Mouse (Mus musculus): ENCODE data around the gene Adipor2. TPM values are rescaled to one million over a fixed set of nuclear protein-coding genes. Genes with fewer than 3 reads are reported as not detected.
A peak's percentile ranks its signal among the peaks of the same experiment; 100 is the strongest.

Gene Adipor2
- polyA plus RNA-seq, 1 experiment: 111 TPM

DNA sequence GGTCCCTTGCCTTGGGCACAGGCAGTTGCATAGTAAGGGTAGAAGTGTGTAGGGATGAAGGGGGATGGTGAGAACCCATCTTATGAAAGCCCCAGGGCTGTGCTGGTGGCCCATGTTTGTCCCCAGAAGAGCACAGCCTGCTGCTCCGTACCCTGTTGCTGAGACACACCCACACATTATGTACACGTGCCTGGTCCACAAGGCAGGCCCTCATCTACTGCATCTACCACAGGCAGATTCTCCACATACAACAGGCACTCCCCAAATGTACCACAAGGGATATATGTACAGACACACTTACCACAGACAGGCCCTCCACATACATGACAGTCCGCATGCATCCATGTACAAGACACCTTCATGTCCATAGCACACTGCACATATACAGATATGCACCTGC is 80.2 kb downstream of the Adipor2 start:
- Histone ChIP-seq H3K27ac (ENCODE audit: insufficient read depth, low read length) (no peak overlapping the region), H3K36me3 (ENCODE audit: control insufficient read depth, insufficient read depth, low read length, poor library complexity, severe bottlenecking) (no peaks in the 10 kb centered on the region), H3K9me3 (replicated peaks; ENCODE audit: control insufficient read depth, insufficient read depth, low read length, poor library complexity, severe bottlenecking) (no peaks in the 10 kb centered on the region), H3K9ac (ENCODE audit: low read depth, poor library complexity, severe bottlenecking) (no peak overlapping the region), H3K4me1 (ENCODE audit: control insufficient read depth, insufficient read depth, low read length) (peaks cover 2% of the 10 kb centered on the region), H3K4me3 (ENCODE audit: low read depth, low read length) (no peak overlapping the region), H3K27me3 (ENCODE audit: control insufficient read depth, insufficient read depth, low read length, poor library complexity, severe bottlenecking) (no peaks in the 10 kb centered on the region)
- TF ChIP-seq POLR2A (IDR thresholded peaks at IDR 0.05; ENCODE audit: insufficient read depth, low read length): no peak
- no peak for TF ChIP-seq EP300 (IDR thresholded peaks at IDR 0.05; ENCODE audit: insufficient read depth, low read depth, low read length)
- TF ChIP-seq CTCF (IDR thresholded peaks at IDR 0.05; ENCODE audit: low read depth, low read length): no peak

DNA sequence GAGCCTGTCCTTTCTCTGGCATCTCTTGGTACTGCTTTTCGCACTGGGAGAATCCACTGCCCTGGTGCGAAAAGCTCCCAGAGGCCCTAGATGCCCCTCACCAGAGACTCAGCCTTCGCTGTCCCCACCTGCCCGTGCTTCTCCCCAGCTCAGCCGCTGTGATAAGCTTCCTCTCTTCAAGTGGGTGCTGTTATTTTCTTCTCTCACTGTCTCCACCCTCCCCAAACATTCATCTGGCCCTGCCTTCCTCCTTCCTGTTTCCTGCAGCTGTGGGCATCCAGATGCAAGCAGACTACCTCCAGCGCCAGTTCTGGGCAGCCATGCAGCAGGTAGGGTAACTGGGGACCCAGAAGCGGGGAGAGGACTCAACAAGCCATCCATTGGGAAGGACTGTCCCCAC is 81.4 kb downstream of the Adipor2 start:
- Histone ChIP-seq H3K4me1 (ENCODE audit: control insufficient read depth, insufficient read depth, low read length) (peaks cover 2% of the 10 kb centered on the region), H3K27me3 (ENCODE audit: control insufficient read depth, insufficient read depth, low read length, poor library complexity, severe bottlenecking) (no peaks in the 10 kb centered on the region), H3K9me3 (replicated peaks; ENCODE audit: control insufficient read depth, insufficient read depth, low read length, poor library complexity, severe bottlenecking) (no peaks in the 10 kb centered on the region), H3K9ac (ENCODE audit: low read depth, poor library complexity, severe bottlenecking) (no peak overlapping the region), H3K4me3 (ENCODE audit: low read depth, low read length) (no peak overlapping the region), H3K27ac (ENCODE audit: insufficient read depth, low read length) (no peak overlapping the region), H3K36me3 (ENCODE audit: control insufficient read depth, insufficient read depth, low read length, poor library complexity, severe bottlenecking) (no peaks in the 10 kb centered on the region)
- TF ChIP-seq CTCF (IDR thresholded peaks at IDR 0.05; ENCODE audit: low read depth, low read length) (no peak), POLR2A (IDR thresholded peaks at IDR 0.05; ENCODE audit: insufficient read depth, low read length) (no peak), EP300 (IDR thresholded peaks at IDR 0.05; ENCODE audit: insufficient read depth, low read depth, low read length) (no peak)

DNA sequence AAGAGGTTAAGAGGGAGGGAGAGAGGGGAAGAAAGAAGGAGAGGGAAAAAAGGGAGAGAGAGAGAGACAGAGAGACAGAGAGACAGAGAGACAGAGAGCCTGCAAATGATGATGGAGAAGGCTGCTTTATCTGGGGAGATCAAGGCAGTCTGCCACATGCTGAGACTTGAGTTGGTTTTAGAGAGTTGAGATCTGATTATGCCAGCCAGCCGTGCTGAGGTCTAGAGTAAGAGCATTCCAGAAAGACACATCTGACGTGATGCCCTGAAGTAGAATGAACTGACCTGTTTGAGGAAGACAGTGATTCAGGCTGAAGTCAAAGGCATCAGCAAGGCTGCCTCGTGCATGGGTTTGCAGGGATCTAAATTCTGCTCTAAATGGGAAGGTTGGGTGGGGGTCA is 83.7 kb downstream of the Adipor2 start:
- H3K4me1 ChIP-seq (ENCODE audit: control insufficient read depth, insufficient read depth, low read length): peaks cover 2% of the 10 kb centered on the region
- no peak overlapping the region for H3K9ac ChIP-seq (ENCODE audit: low read depth, poor library complexity, severe bottlenecking)
- H3K9me3 ChIP-seq (replicated peaks; ENCODE audit: control insufficient read depth, insufficient read depth, low read length, poor library complexity, severe bottlenecking): no peaks in the 10 kb centered on the region
- H3K27me3 ChIP-seq (ENCODE audit: control insufficient read depth, insufficient read depth, low read length, poor library complexity, severe bottlenecking): no peaks in the 10 kb centered on the region
- TF ChIP-seq POLR2A (IDR thresholded peaks at IDR 0.05; ENCODE audit: insufficient read depth, low read length) (no peak), CTCF (IDR thresholded peaks at IDR 0.05; ENCODE audit: low read depth, low read length) (no peak), EP300 (IDR thresholded peaks at IDR 0.05; ENCODE audit: insufficient read depth, low read depth, low read length) (no peak)
- H3K27ac ChIP-seq (ENCODE audit: insufficient read depth, low read length): no peak overlapping the region
- no peaks in the 10 kb centered on the region for H3K36me3 ChIP-seq (ENCODE audit: control insufficient read depth, insufficient read depth, low read length, poor library complexity, severe bottlenecking)
- no peak overlapping the region for H3K4me3 ChIP-seq (ENCODE audit: low read depth, low read length)

DNA sequence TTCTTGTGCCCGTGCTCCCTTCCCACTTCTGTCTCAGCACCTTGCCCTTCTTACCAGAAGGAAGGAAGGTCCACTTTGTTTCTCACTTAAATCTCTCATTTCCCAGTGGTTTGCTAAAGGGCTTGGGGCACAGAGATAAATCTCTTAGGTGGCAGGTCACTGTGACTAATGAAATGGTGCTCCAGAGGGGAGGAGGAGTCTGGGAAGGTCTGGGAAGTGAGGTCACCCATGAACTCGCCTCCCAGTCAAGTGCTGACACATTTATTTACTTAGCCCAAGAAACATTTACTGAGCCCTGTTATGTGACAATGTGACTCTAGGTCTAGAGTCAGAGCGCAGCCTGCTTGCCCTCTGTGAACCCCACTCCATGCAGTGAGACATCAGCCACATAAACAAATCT is 84.3 kb downstream of the Adipor2 start:
- TF ChIP-seq EP300 (IDR thresholded peaks at IDR 0.05; ENCODE audit: insufficient read depth, low read depth, low read length) (no peak), CTCF (IDR thresholded peaks at IDR 0.05; ENCODE audit: low read depth, low read length) (no peak), POLR2A (IDR thresholded peaks at IDR 0.05; ENCODE audit: insufficient read depth, low read length) (no peak)
- Histone ChIP-seq H3K9me3 (replicated peaks; ENCODE audit: control insufficient read depth, insufficient read depth, low read length, poor library complexity, severe bottlenecking) (no peaks in the 10 kb centered on the region), H3K4me3 (ENCODE audit: low read depth, low read length) (no peak overlapping the region), H3K9ac (ENCODE audit: low read depth, poor library complexity, severe bottlenecking) (no peak overlapping the region), H3K27me3 (ENCODE audit: control insufficient read depth, insufficient read depth, low read length, poor library complexity, severe bottlenecking) (no peaks in the 10 kb centered on the region), H3K27ac (ENCODE audit: insufficient read depth, low read length) (no peak overlapping the region), H3K4me1 (ENCODE audit: control insufficient read depth, insufficient read depth, low read length) (peaks cover 4% of the 10 kb centered on the region), H3K36me3 (ENCODE audit: control insufficient read depth, insufficient read depth, low read length, poor library complexity, severe bottlenecking) (no peaks in the 10 kb centered on the region)

DNA sequence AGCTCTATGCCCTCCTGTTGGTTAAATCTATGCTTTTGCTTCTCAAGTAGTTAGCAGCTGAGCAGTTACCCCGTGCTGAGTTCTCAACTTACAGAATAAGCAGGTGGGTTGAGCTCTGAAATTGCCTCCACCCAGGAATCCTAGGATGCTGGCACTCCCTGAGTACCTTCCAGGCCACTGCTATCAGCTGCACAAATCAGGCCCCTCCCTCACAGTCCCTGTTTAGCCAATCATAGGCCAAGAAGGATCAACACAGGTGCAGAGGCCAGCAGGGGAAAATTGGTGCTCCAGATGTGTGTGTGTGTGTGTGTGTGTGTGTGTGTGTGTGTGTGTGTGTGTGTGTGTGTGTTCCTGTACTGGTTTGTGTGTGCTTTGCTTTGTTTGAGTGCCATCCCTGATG is 85.4 kb downstream of the Adipor2 start:
- Histone ChIP-seq H3K27me3 (ENCODE audit: control insufficient read depth, insufficient read depth, low read length, poor library complexity, severe bottlenecking) (no peaks in the 10 kb centered on the region), H3K4me3 (ENCODE audit: low read depth, low read length) (no peak overlapping the region), H3K36me3 (ENCODE audit: control insufficient read depth, insufficient read depth, low read length, poor library complexity, severe bottlenecking) (no peaks in the 10 kb centered on the region), H3K27ac (ENCODE audit: insufficient read depth, low read length) (no peak overlapping the region), H3K9me3 (replicated peaks; ENCODE audit: control insufficient read depth, insufficient read depth, low read length, poor library complexity, severe bottlenecking) (no peaks in the 10 kb centered on the region), H3K9ac (ENCODE audit: low read depth, poor library complexity, severe bottlenecking) (no peak overlapping the region), H3K4me1 (ENCODE audit: control insufficient read depth, insufficient read depth, low read length) (peaks cover 6% of the 10 kb centered on the region)
- TF ChIP-seq EP300 (IDR thresholded peaks at IDR 0.05; ENCODE audit: insufficient read depth, low read depth, low read length) (no peak), POLR2A (IDR thresholded peaks at IDR 0.05; ENCODE audit: insufficient read depth, low read length) (no peak), CTCF (IDR thresholded peaks at IDR 0.05; ENCODE audit: low read depth, low read length) (no peak)

DNA sequence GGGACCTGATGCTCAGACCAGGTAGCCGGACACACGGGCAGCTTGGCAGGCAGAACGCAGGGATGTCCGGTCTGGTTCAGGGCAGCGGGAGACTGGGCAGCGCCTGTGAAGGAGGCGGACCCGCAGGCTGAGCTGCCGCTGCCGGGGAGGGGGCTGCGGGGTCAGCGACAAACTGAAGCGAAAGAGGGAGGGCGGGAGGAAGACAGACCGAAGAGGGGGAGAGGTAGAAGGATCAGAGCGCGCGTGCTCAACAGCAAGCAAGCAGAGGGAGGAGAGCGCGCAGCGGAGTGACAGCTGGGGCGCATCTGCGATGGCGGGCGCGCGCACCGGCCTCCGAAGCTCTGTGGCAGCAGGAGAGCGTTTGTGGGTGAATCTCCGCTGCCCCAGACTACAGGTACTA is 87.0 kb downstream of the Adipor2 start, which contains the start of gene Lrtm2:
Lrtm2 (minus strand) TSS at position 261 of the 400 bp plus-strand sequence.
- Histone ChIP-seq H3K27ac (ENCODE audit: insufficient read depth, low read length) (no peak within 1 kb of the TSS), H3K9me3 (replicated peaks; ENCODE audit: control insufficient read depth, insufficient read depth, low read length, poor library complexity, severe bottlenecking) (no peaks in the 10 kb centered on the region), H3K36me3 (ENCODE audit: control insufficient read depth, insufficient read depth, low read length, poor library complexity, severe bottlenecking) (no peaks in the 10 kb centered on the region), H3K27me3 (ENCODE audit: control insufficient read depth, insufficient read depth, low read length, poor library complexity, severe bottlenecking) (no peaks in the 10 kb centered on the region), H3K9ac (ENCODE audit: low read depth, poor library complexity, severe bottlenecking) (no peak within 1 kb of the TSS), H3K4me3 (ENCODE audit: low read depth, low read length) (peak within 1 kb of the TSS; percentile 34), H3K4me1 (ENCODE audit: control insufficient read depth, insufficient read depth, low read length) (peaks cover 15% of the 10 kb centered on the region)
- TF ChIP-seq EP300 (IDR thresholded peaks at IDR 0.05; ENCODE audit: insufficient read depth, low read depth, low read length) (no peak), CTCF (IDR thresholded peaks at IDR 0.05; ENCODE audit: low read depth, low read length) (no peak)
